Mouse (Mus musculus) lung, embryonic 16.5 days (tissue): ENCODE results near the gene Tlr5. TPM values are rescaled to one million over a fixed set of nuclear protein-coding genes. Genes with fewer than 3 reads are reported as not detected.

ENCODE experiments used
- polyA plus RNA-seq: library from polyadenylated mRNA; unstranded; fragments of >200 nt; fragmentation: Nextera tagmentation; extraction: Ambion mirVana; gene quantifications from 2 replicates; pipeline ENCODE4 v1.2.1, GENCODE M21; 2015

The Tlr5 gene
- polyA plus RNA-seq, 1 experiment from 2014 or later: 1.3 TPM

Other genes starting within 250 kb of the Tlr5 start
- not detected in 2 replicates for gene Ccdc185, start 205.6 kb upstream of the Tlr5 start, polyA plus RNA-seq
- 25.1 and 26.1 TPM in 2 replicates for gene Susd4, start 190.9 kb upstream of the Tlr5 start, polyA plus RNA-seq